Mouse (Mus musculus) liver (tissue): Measurements from ENCODE around the gene Rft1.
A peak's percentile ranks its signal among the peaks of the same experiment; 100 is the strongest.
"Not testable (repeated sequence)": the region's sequence is repeated elsewhere in the genome, so short reads cannot be mapped to it uniquely, and the experiment has no call there.

Experiments used
- DNase-seq: peaks from one replicate; pipeline ENCODE4 v3.0.0-alpha.2; 2020; ENCODE audit warnings: mixed read lengths

Rft1 gene

GRCm38 (mm10) chr14:30682131-30682530 is 28.0 kb downstream of the Rft1 start:
- DNase-seq, result no peak

GRCm38 (mm10) chr14:30690685-30691084 is 36.5 kb downstream of the Rft1 start:
- DNase-seq, result no peak

GRCm38 (mm10) chr14:30692439-30692838 is 38.3 kb downstream of the Rft1 start:
- DNase-seq, result no peak

GRCm38 (mm10) chr14:30694786-30695185 is 40.6 kb downstream of the Rft1 start:
- no peak for DNase-seq

GRCm38 (mm10) chr14:30695609-30696008 is 41.4 kb downstream of the Rft1 start:
- no peak for DNase-seq

GRCm38 (mm10) chr14:30697407-30698052 is 43.4 kb downstream of the Rft1 start:
- no peak for DNase-seq

- peak; percentile 77 for DNase-seq
Measured at GRCm38 (mm10) chr14:30699656-30700055, 45.5 kb downstream of the Rft1 start.

GRCm38 (mm10) chr14:30702512-30702911 is 48.4 kb downstream of the Rft1 start:
- no peak for DNase-seq

- DNase-seq, result peak; percentile 33
Measured at GRCm38 (mm10) chr14:30703079-30703478, 48.9 kb downstream of the Rft1 start.

GRCm38 (mm10) chr14:30704098-30704855 is 50.1 kb downstream of the Rft1 start:
- peak; percentile 45 for DNase-seq

GRCm38 (mm10) chr14:30711892-30712291 is 57.7 kb downstream of the Rft1 start:
- DNase-seq, result no peak

GRCm38 (mm10) chr14:30713769-30714168 is 59.6 kb downstream of the Rft1 start:
- DNase-seq, result no peak

- DNase-seq, result peak; percentile 83
Measured at GRCm38 (mm10) chr14:30714799-30715617, 60.8 kb downstream of the Rft1 start, which contains the start of gene Sfmbt1. Gene Sfmbt1, plus strand, starts transcription at chr14:30714849.

GRCm38 (mm10) chr14:30715618-30716050 is 61.5 kb downstream of the Rft1 start:
- DNase-seq, result peak; percentile 70

- peak; percentile 74 for DNase-seq
Measured at GRCm38 (mm10) chr14:30716051-30716952, 62.1 kb downstream of the Rft1 start.

- no peak for DNase-seq
Measured at GRCm38 (mm10) chr14:30716953-30717285, 62.8 kb downstream of the Rft1 start.

- not testable (repeated sequence) for DNase-seq
Measured at GRCm38 (mm10) chr14:30718696-30719095, 64.5 kb downstream of the Rft1 start.

- DNase-seq, result no peak
Measured at GRCm38 (mm10) chr14:30719514-30719913, 65.4 kb downstream of the Rft1 start.

- DNase-seq, result no peak
Measured at GRCm38 (mm10) chr14:30721850-30722249, 67.7 kb downstream of the Rft1 start.

GRCm38 (mm10) chr14:30722406-30722805 is 68.2 kb downstream of the Rft1 start:
- DNase-seq, result no peak

GRCm38 (mm10) chr14:30731896-30732295 is 77.7 kb downstream of the Rft1 start:
- DNase-seq, result no peak

GRCm38 (mm10) chr14:30734665-30735064 is 80.5 kb downstream of the Rft1 start:
- no peak for DNase-seq
